Mouse (Mus musculus) hindbrain, embryonic 14.5 days (tissue): ENCODE measurements at regions not wholly inside any gene's neighbourhood (a gene's known extent, or its start where the extent isn't known, plus 50 kb on each side); places are given as distances from the start of the nearest gene placed in this dataset.

ENCODE experiments used
- ATAC-seq: fragments of 200-750 bp; cut with Nextera tagmentation; 2 replicates; pipeline ENCODE4 v1.8.0; 2017; ENCODE audit warnings: moderate number of reproducible peaks, mild to moderate bottlenecking, moderate TSS enrichment, moderate library complexity; ENCODE audit not compliant: low FRiP score
- DNase-seq: peaks from one replicate; pipeline ENCODE4 v3.0.0-alpha.2; 2015; ENCODE audit warnings: low spot score
- H3K27ac ChIP-seq: fragments of 300-500 bp; sonication (generic); 2 replicates; pipeline ENCODE4 v1.5.1; 2014; ENCODE audit warnings: mild to moderate bottlenecking, moderate library complexity
- H3K27me3 ChIP-seq: fragments of 300-500 bp; sonication (generic); 2 replicates; pipeline ENCODE4 v1.6.1; 2014; ENCODE audit warnings: mild to moderate bottlenecking, low read length, mixed read lengths; ENCODE audit not compliant: control insufficient read depth, insufficient read depth
- H3K36me3 ChIP-seq: fragments of 300-500 bp; sonication (generic); replicated peaks from 2 replicates; pipeline ENCODE4 v1.6.1; 2014; ENCODE audit not compliant: control insufficient read depth, insufficient read depth
- H3K4me1 ChIP-seq: fragments of 300-500 bp; sonication (generic); replicated peaks from 2 replicates; pipeline ENCODE4 v1.6.1; 2014; ENCODE audit warnings: antibody characterized with exemption, low read length, mixed read lengths; ENCODE audit not compliant: control insufficient read depth, insufficient read depth
- H3K4me2 ChIP-seq: fragments of 300-500 bp; sonication (generic); replicated peaks from 2 replicates; pipeline ENCODE4 v1.6.1; 2014; ENCODE audit warnings: mild to moderate bottlenecking, moderate library complexity
- H3K4me3 ChIP-seq: fragments of 300-500 bp; sonication (generic); replicated peaks from 2 replicates; pipeline ENCODE4 v1.5.1; 2014; ENCODE audit warnings: mild to moderate bottlenecking, low read length
- H3K9ac ChIP-seq: fragments of 300-500 bp; sonication (generic); 2 replicates; pipeline ENCODE4 v1.6.1; 2014
- H3K9me3 ChIP-seq: fragments of 300-500 bp; sonication (generic); 2 replicates; pipeline ENCODE4 v1.6.1; 2016; ENCODE audit warnings: low read length; ENCODE audit not compliant: control insufficient read depth
- WGBS: fragments of 180-500 bp; shearing (Covaris S2); extraction: QIAGEN DNeasy Blood & Tissue Kit; methylation state at CpG from one replicate; pipeline ENCODE4 v1.1.7; 2014; 5-methylcytosine and 5-hydroxymethylcytosine counted together

- 91% methylated on average over 5 of the region's 5 CpGs for WGBS
- Histone ChIP-seq H3K9ac (no peak overlapping the region), H3K4me2 (no peak overlapping the region), H3K27ac (no peak overlapping the region), H3K4me3 (no peak overlapping the region), H3K9me3 (no peaks in the 10 kb centered on the region), H3K27me3 (no peaks in the 10 kb centered on the region), H3K4me1 (no peaks in the 10 kb centered on the region), H3K36me3 (no peaks in the 10 kb centered on the region)
- ATAC-seq (no peak), DNase-seq (no peak)
These were observed 128.5 kb upstream of the Adgrl2 start for GRCm38 (mm10) chr3:149118806-149119205.

- no peaks in the 10 kb centered on the region for H3K27me3 ChIP-seq
- H3K4me2 ChIP-seq = no peak overlapping the region
- H3K4me1 ChIP-seq = no peaks in the 10 kb centered on the region
- H3K36me3 ChIP-seq = no peaks in the 10 kb centered on the region
- 91% methylated on average over 4 of the region's 4 CpGs for WGBS
- H3K4me3 ChIP-seq = no peak overlapping the region
- DNase-seq (no peak), ATAC-seq (no peak)
- no peak overlapping the region for H3K27ac ChIP-seq
- H3K9me3 ChIP-seq = no peaks in the 10 kb centered on the region
- H3K9ac ChIP-seq = no peak overlapping the region
These were observed 127.3 kb upstream of the Adgrl2 start for GRCm38 (mm10) chr3:149117684-149118056.

- no peaks in the 10 kb centered on the region for H3K9me3 ChIP-seq
- DNase-seq (no peak), ATAC-seq (no peak)
- no peak overlapping the region for H3K9ac ChIP-seq
- H3K4me1 ChIP-seq = no peaks in the 10 kb centered on the region
- 80% methylated on average over 6 of the region's 6 CpGs for WGBS
- H3K27ac ChIP-seq = no peak overlapping the region
- no peak overlapping the region for H3K4me3 ChIP-seq
- H3K36me3 ChIP-seq = no peaks in the 10 kb centered on the region
- no peaks in the 10 kb centered on the region for H3K27me3 ChIP-seq
- H3K4me2 ChIP-seq = no peak overlapping the region
These were observed 126.8 kb upstream of the Adgrl2 start for GRCm38 (mm10) chr3:149117018-149117683.

GRCm38 (mm10) chr3:149116604-149117003, 126.2 kb upstream of the Adgrl2 start:
- Histone ChIP-seq H3K4me2 (no peak overlapping the region), H3K27me3 (no peaks in the 10 kb centered on the region), H3K9ac (no peak overlapping the region), H3K36me3 (no peaks in the 10 kb centered on the region), H3K27ac (no peak overlapping the region), H3K4me1 (no peaks in the 10 kb centered on the region), H3K4me3 (no peak overlapping the region), H3K9me3 (no peaks in the 10 kb centered on the region)
- WGBS = 91% methylated on average over 11 of the region's 11 CpGs
- ATAC-seq (no peak), DNase-seq (no peak)

- no peak overlapping the region for H3K27ac ChIP-seq
- H3K27me3 ChIP-seq = no peaks in the 10 kb centered on the region
- no peaks in the 10 kb centered on the region for H3K9me3 ChIP-seq
- ATAC-seq (no peak), DNase-seq (no peak)
- no peak overlapping the region for H3K4me3 ChIP-seq
- no peaks in the 10 kb centered on the region for H3K4me1 ChIP-seq
- 82% methylated on average over 12 of the region's 12 CpGs for WGBS
- no peaks in the 10 kb centered on the region for H3K36me3 ChIP-seq
- H3K9ac ChIP-seq = no peak overlapping the region
- no peak overlapping the region for H3K4me2 ChIP-seq
These were observed 125.5 kb upstream of the Adgrl2 start for GRCm38 (mm10) chr3:149115901-149116300.

GRCm38 (mm10) chr3:149112878-149113277, 122.5 kb upstream of the Adgrl2 start:
- H3K4me3 ChIP-seq = no peak overlapping the region
- no peak for DNase-seq
- no peak for ATAC-seq
- no peak overlapping the region for H3K4me2 ChIP-seq
- no peaks in the 10 kb centered on the region for H3K27me3 ChIP-seq
- H3K9me3 ChIP-seq = no peaks in the 10 kb centered on the region
- no peak overlapping the region for H3K27ac ChIP-seq
- WGBS = 77% methylated on average over 6 of the region's 6 CpGs
- no peak overlapping the region for H3K9ac ChIP-seq
- H3K36me3 ChIP-seq = no peaks in the 10 kb centered on the region
- H3K4me1 ChIP-seq = no peaks in the 10 kb centered on the region

- Histone ChIP-seq H3K27me3 (no peaks in the 10 kb centered on the region), H3K4me1 (no peaks in the 10 kb centered on the region), H3K36me3 (no peaks in the 10 kb centered on the region), H3K4me2 (no peak overlapping the region), H3K9me3 (no peaks in the 10 kb centered on the region), H3K4me3 (no peak overlapping the region), H3K27ac (no peak overlapping the region), H3K9ac (no peak overlapping the region)
- no peak for DNase-seq
- WGBS = 64% methylated on average over 19 of the region's 19 CpGs
- ATAC-seq = no peak
These were observed 121.4 kb upstream of the Adgrl2 start for GRCm38 (mm10) chr3:149111529-149112439.

GRCm38 (mm10) chr3:149110831-149111230, 120.5 kb upstream of the Adgrl2 start:
- WGBS = 71% methylated on average over 9 of the region's 9 CpGs
- H3K4me2 ChIP-seq = no peak overlapping the region
- H3K27me3 ChIP-seq = no peaks in the 10 kb centered on the region
- no peak for ATAC-seq
- H3K27ac ChIP-seq = no peak overlapping the region
- no peaks in the 10 kb centered on the region for H3K4me1 ChIP-seq
- no peak overlapping the region for H3K9ac ChIP-seq
- no peak for DNase-seq
- H3K9me3 ChIP-seq = no peaks in the 10 kb centered on the region
- H3K36me3 ChIP-seq = no peaks in the 10 kb centered on the region
- no peak overlapping the region for H3K4me3 ChIP-seq

GRCm38 (mm10) chr3:149105709-149106450, 115.5 kb upstream of the Adgrl2 start:
- H3K4me2 ChIP-seq = no peak overlapping the region
- no peaks in the 10 kb centered on the region; the same call in 1 of the 2 replicates for H3K4me1 ChIP-seq
- no peak overlapping the region for H3K27ac ChIP-seq
- ATAC-seq = no peak
- DNase-seq = no peak
- no peaks in the 10 kb centered on the region for H3K27me3 ChIP-seq
- H3K9me3 ChIP-seq = no peaks in the 10 kb centered on the region
- WGBS = 84% methylated on average over 13 of the region's 13 CpGs
- H3K4me3 ChIP-seq = no peak overlapping the region
- H3K36me3 ChIP-seq = no peaks in the 10 kb centered on the region
- H3K9ac ChIP-seq = no peak overlapping the region
